Mouse (Mus musculus) thymus, adult 18-20 months (tissue): ENCODE data around the gene Dhrs3.
A peak's percentile ranks its signal among the peaks of the same experiment; 100 is the strongest.

Experiments used
- DNase-seq, 2 experiments: peaks; one replicate each; pipeline ENCODE4 v3.0.0; 2022; ENCODE audit warnings: mixed read lengths in 2 of 2

Dhrs3 gene

DNA sequence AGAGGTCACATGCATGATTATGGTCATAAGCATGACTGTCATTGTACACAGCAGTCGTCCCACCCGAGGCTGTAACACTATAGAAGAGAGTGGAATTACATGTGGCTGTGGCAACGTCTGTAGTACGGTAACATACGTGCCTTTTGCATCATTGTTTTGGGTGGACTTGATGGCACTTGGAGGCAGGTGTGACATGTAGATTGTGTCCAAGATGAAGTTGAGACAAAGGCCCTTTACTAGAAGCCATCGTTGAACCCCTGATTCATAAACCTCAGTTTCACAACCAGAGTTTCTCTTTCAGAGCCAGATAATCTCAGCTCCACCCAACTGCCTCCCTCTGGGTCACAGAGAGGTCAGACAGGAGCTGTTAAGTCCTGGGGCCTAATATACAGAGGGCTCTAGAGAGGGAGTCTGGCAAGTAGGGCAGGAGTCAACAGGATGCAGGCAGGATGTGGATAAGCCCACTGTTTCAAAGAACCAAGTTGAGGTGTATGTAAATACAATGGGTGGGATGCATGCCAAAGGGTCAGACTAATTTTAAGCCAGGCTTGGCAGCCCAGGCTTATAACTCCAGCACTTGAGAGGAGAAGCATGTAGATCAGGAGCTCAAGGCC lies 5.5 kb downstream of the Dhrs3 start:
- DNase-seq = no peak

DNA sequence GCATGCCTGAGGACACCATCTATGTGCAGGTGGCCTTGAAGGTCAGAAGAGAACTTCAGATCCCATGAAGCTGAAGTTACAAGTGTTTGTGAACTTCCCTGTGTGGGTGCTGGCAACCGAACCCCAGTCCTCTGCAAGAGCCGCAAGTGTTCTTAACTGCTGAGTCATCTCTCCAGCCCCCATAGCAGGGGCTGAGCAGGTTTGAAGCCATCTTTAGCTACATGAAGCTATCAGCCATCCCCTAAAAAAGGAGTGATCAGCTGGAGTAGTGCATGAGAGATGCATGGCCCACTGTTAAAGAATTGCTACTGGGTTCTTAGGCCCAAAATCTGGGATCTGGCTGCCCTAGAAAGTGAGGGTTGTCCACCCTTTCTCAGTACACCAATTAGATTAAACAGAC lies 6.1 kb downstream of the Dhrs3 start:
- no peak for DNase-seq

DNA sequence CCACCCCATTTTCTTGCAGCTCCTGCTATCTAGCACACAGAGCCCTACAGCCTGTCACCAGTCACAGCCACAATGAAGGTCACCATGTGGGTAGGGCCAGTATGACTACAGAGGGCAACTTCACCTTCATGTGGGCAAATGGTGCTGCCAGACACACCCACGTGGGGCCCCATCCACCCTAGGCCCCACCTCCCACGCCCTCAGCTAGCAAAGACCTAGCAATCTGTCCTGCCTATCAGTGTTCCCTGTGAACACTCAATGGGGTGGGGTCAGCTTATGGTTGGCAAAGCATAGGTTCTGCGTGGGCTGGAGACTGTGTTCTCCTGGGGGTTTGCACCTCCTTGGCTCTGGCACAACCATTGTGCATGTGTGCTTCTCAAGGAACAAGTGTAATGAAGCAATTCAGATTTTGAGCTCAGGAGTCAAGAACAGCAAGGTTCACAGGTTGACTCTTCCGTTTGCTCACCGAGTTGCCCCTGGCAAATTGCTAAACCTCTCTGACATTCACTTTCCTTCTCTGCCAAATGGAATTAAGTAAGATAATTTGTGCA lies 9.0 kb downstream of the Dhrs3 start:
- no peak for DNase-seq

GRCm38 (mm10) chr4:144903088-144903487 lies 10.5 kb downstream of the Dhrs3 start:
- no peak for DNase-seq

DNA sequence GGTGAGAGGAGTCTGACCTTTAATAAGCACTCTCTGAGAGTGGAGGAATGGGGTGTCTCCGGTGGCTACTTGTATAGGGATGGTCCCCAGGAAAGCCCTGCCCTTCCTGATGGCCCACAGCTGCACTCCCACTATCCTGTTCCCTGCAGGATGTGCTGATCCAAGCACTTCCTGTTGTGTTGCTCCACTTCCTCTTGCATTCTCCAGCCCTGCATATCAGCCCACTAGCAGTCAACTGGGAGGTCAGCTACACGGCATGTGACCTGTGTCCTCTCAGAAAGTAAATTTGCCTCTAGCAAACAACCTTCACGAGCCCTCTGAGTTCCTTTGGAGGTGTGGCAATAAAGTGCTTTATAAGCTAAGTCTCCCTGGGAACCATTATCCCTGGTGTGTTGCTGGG lies 11.3 kb downstream of the Dhrs3 start:
- DNase-seq = no peak

DNA sequence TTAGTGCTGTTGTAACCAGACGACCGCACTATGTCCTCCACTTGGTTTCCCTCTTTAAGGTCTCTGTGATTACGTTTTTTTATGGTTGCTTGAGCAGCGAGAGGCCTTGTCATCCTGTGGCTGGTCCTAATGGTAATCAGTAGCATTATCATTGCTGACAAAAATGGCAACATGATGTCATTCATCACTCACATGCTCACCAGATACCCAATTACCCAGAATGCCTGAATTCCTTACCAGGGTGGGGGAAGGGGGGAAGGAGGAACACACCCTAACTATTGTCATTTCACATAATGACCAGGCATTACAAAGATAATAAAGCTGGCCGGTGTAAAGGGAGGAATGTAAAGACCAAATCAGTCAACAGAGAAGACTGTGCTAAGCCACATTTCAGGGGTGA lies 12.5 kb downstream of the Dhrs3 start:
- DNase-seq = no peak

- DNase-seq = peak in 1 of 2 experiments; percentile 17
Observed at GRCm38 (mm10) chr4:144906001-144906889, 13.6 kb downstream of the Dhrs3 start.

GRCm38 (mm10) chr4:144906978-144907703 lies 14.5 kb downstream of the Dhrs3 start:
- no peak for DNase-seq

GRCm38 (mm10) chr4:144908825-144909224 lies 16.2 kb downstream of the Dhrs3 start:
- DNase-seq = no peak

- DNase-seq = no peak
Observed at GRCm38 (mm10) chr4:144910281-144910680, 17.7 kb downstream of the Dhrs3 start.

GRCm38 (mm10) chr4:144913298-144914152 lies 20.9 kb downstream of the Dhrs3 start:
- no peak for DNase-seq

GRCm38 (mm10) chr4:144916520-144916919 lies 23.9 kb downstream of the Dhrs3 start:
- no peak for DNase-seq

DNA sequence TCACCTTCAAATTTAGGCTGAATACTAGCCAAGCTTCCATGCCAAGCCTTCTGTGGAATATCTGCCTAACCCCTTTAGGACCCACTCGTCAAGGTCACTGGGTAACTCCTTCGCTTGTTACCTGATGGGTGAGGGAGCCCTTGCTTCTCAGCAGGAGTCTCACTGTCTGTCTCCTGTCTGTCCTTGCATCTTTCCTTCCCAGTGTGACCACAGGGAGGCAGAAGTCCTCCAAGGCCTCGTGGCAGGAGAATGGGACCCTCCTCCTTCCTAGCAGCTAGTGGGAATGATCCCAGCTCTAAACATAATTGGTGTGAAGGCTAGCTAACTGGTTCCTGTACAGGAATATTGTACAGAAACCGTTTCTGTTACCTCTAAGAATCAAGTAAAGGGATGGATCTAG lies 24.5 kb downstream of the Dhrs3 start:
- DNase-seq = no peak

- no peak for DNase-seq
Observed at GRCm38 (mm10) chr4:144918501-144918900, 25.9 kb downstream of the Dhrs3 start.

DNA sequence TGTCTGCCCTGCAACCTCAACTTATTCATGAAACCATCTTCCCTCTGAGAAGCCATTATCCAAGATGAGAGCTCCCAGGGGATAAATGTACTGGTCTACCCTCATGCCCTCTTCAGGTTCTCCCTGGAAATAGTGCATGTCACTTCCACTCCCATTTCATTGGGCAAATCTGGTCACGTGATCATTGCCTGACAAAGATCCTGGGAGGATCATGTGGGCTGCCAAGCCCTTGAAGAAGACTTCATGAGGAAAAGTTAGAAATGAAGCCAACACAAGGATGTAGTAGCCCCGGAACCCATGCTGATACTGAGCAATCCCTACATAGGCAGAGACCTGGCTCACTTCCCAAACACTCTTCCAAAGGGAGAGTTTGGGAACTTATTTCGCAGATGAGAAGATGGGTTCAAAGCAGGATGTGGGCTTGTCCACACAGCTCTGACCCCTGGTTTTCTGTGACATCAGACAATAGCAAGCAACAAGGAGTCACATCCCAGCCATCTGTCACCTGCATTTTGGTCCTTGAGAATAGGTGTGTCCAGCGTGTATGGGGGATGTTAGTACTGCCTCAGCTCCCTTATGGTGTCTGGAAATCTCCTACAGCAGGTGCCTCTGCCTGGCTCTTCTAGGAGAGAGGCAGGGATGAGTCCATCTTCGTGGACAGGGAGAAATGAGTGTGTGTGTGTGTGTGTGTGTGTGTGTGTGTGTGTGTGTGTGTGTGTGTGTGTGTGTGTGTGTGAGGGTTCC lies 36.2 kb downstream of the Dhrs3 start:
- DNase-seq = no peak

DNA sequence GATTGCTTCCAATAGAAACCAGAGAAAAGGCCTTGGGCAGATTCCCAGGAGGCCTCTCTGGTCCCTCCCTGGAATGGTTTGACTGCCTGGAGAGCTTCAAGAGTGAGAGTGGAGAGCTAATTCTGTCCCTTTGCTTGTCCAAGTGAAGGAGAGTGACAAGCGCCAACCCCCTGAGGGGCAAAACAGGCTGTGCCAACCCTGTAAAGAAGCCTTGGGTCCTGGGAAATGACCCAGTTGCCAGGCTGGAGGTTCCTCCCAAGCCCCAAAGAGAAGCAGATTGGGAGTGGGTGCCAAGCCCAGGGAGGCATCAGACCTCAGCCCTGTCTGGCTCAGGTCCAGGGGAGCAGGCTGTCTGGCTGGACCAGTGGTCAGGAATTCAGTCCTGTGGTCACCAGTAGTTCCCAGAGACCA lies 37.2 kb downstream of the Dhrs3 start:
- no peak for DNase-seq

GRCm38 (mm10) chr4:144930366-144930765 lies 37.7 kb downstream of the Dhrs3 start:
- DNase-seq = no peak

DNA sequence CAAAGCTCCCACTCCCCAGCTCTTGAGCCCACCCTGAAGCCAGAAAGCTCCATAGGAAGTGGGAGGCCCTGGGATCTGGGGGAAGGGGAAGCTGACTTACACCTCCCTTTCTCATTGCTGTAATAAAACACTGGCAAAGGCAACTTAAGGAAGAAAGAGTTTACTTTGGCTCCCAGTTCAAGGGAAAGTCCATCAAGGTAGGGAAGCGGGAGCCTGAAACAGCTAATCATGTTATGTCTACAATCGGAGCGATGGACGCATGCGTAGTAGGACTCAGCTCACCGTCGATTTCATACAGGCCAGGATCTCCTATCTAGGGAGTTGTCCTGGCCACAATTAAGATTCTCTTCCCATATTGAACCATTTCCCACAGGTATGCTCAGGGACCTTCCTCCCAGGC lies 38.5 kb downstream of the Dhrs3 start:
- DNase-seq = no peak

DNA sequence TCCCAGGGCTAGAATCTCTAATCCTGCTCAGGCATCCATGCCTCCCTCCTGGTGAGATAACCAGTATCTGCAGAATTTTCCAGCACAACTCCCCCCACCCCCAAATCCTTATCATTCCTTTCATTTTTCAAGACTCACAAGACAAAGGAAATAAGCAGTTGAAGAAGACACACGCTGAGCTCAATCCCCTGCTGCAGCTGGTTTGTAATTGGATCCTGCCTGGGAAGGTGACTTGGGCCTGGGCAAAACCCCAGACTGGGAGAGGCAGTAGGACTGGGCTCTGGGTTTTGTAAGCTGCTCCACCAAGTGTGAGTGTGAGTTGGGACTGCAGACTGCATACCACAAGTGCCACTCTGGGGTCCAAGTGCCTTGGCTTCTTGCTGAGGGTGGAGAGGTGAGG lies 41.9 kb downstream of the Dhrs3 start:
- no peak for DNase-seq

DNA sequence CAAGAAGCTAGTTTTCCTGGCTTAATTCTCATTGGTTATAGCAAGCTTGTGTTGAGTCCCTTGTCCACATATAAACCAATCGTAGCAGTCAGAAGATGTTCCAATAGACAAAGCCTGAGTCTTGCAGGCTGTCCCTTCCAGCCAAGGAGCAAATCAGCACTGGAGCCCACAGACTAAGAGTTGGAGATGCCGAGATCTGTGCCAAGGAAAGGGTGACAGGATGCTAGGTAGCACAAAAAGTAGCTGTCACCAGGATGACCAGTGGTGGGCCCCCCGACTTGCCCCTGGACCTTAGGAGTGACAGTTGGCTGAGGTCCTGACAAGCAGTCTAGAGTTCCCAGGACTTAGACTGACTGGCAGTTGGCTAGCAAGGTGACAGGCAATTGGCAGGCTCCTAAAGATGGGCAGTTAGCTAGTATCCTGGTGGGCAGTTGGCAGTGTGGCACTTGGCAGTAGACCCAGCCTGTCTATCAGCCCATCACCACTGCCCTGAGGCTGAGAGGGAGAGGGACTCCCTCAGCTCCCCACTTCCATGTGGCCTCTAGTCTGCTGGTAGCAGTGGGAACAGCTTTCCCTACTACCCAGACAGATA lies 44.0 kb downstream of the Dhrs3 start:
- no peak for DNase-seq

DNA sequence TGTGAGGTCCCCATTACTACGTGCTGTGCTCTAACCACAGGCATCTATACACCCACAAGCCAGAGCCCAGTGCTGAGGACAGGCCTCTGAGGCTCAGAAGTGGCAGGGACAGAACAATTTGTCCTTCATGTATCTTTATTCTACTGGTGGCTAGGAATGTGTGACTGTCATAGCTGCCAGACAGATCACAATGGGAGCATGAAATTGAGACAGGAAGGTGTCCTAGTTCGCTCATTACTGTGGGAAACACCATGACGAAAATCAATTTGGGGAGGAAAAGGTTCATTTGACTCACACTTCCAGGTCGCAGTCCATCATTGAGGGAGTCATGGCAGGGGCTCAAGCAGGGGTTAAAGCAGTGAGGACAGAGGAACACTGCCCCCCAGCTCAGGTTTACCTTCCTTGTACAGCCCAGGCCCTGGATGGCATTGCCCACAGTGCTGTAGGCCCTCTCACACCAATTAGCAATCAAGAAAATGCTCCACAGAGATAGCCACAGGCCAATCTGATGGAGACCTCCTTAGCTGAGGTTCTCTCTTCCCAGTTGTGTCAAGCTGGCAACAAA lies 47.3 kb downstream of the Dhrs3 start:
- DNase-seq = no peak
